Mouse (Mus musculus) midbrain, embryonic 14.5 days (tissue): ENCODE data around the gene Zfp961. TPM values are rescaled to one million over a fixed set of nuclear protein-coding genes. Genes with fewer than 3 reads are reported as not detected.
"Not testable (repeated sequence)": the region's sequence is repeated elsewhere in the genome, so short reads cannot be mapped to it uniquely, and the experiment has no call there.

Experiments
- ATAC-seq: fragments of 200-750 bp; cut with Nextera tagmentation; 2 replicates; pipeline ENCODE4 v1.8.0; 2017; ENCODE audit warnings: moderate number of reproducible peaks, moderate library complexity; ENCODE audit not compliant: low FRiP score, low TSS enrichment
- DNase-seq: peaks from one replicate; pipeline ENCODE4 v3.0.0-alpha.2; 2015
- H3K27ac ChIP-seq: fragments of 300-500 bp; sonication (generic); replicated peaks from 2 replicates; pipeline ENCODE4 v1.5.1; 2014; ENCODE audit warnings: mild to moderate bottlenecking, low read depth, low read length, moderate library complexity
- H3K27me3 ChIP-seq: fragments of 300-500 bp; sonication (generic); 2 replicates; pipeline ENCODE4 v1.6.1; 2014; ENCODE audit warnings: low read length, control low read depth, mixed read lengths; ENCODE audit not compliant: control insufficient read depth, insufficient read depth
- H3K36me3 ChIP-seq: fragments of 300-500 bp; sonication (generic); 2 replicates; pipeline ENCODE4 v1.6.1; 2014; ENCODE audit warnings: low read length, control low read depth; ENCODE audit not compliant: control insufficient read depth, insufficient read depth
- H3K4me1 ChIP-seq: fragments of 300-500 bp; sonication (generic); 2 replicates; pipeline ENCODE4 v1.6.1; 2014; ENCODE audit warnings: mild to moderate bottlenecking, antibody characterized with exemption, low read length, control low read depth; ENCODE audit not compliant: control insufficient read depth, insufficient read depth
- H3K4me2 ChIP-seq: fragments of 300-500 bp; sonication (generic); 2 replicates; pipeline ENCODE4 v1.6.1; 2014; ENCODE audit warnings: mild to moderate bottlenecking, low read length, moderate library complexity
- H3K4me3 ChIP-seq: fragments of 300-500 bp; sonication (generic); replicated peaks from 2 replicates; pipeline ENCODE4 v1.5.1; 2014; ENCODE audit warnings: low read depth, low read length
- H3K9ac ChIP-seq: fragments of 300-500 bp; sonication (generic); replicated peaks from 2 replicates; pipeline ENCODE4 v1.6.1; 2014; ENCODE audit warnings: mild to moderate bottlenecking, low read length, moderate library complexity
- H3K9me3 ChIP-seq: fragments of 300-500 bp; sonication (generic); 2 replicates; pipeline ENCODE4 v1.6.1; 2016; ENCODE audit warnings: low read length, control low read depth, mixed read lengths; ENCODE audit not compliant: control insufficient read depth
- WGBS: fragments of 180-500 bp; shearing (Covaris S2); extraction: QIAGEN DNeasy Blood & Tissue Kit; methylation state at CpG from one replicate; pipeline ENCODE4 v1.1.7; 2014; 5-methylcytosine and 5-hydroxymethylcytosine counted together
- polyA plus RNA-seq: library from polyadenylated mRNA; unstranded; fragments of >200 nt; fragmentation: Nextera tagmentation; extraction: Ambion mirVana; gene quantifications from 2 replicates; pipeline ENCODE4 v1.2.1, GENCODE M21; 2014

Gene Zfp961
- polyA plus RNA-seq, 1 experiment from 2014 or later = 23.3 TPM

GRCm38 (mm10) chr8:72013506-72014228, 62.8 kb downstream of the Zfp961 start:
- not testable (repeated sequence) for H3K27me3 ChIP-seq, H3K4me3 ChIP-seq, H3K9ac ChIP-seq, H3K27ac ChIP-seq, H3K4me1 ChIP-seq, DNase-seq, ATAC-seq, H3K9me3 ChIP-seq, H3K36me3 ChIP-seq, H3K4me2 ChIP-seq
- WGBS = 82% methylated on average over 6 of the region's 6 CpGs

- ATAC-seq, H3K9me3 ChIP-seq, H3K4me1 ChIP-seq, H3K27me3 ChIP-seq, H3K4me2 ChIP-seq, DNase-seq, H3K4me3 ChIP-seq, H3K36me3 ChIP-seq, H3K9ac ChIP-seq, H3K27ac ChIP-seq: not testable (repeated sequence)
- WGBS = 70% methylated on average over 2 of the region's 2 CpGs
Measured at GRCm38 (mm10) chr8:72017339-72017738, 66.5 kb downstream of the Zfp961 start.

- ATAC-seq (no peak), DNase-seq (peak; percentile 3)
- no peak overlapping the region for H3K4me3 ChIP-seq
- H3K36me3 ChIP-seq = no peaks in the 10 kb centered on the region
- no peaks in the 10 kb centered on the region for H3K27me3 ChIP-seq
- no peak overlapping the region for H3K4me2 ChIP-seq
- 80% methylated on average over 2 of the region's 2 CpGs for WGBS
- H3K9me3 ChIP-seq = no peaks in the 10 kb centered on the region
- no peaks in the 10 kb centered on the region for H3K4me1 ChIP-seq
- no peak overlapping the region for H3K9ac ChIP-seq
- no peak overlapping the region for H3K27ac ChIP-seq
Measured at GRCm38 (mm10) chr8:72018141-72018540, 67.3 kb downstream of the Zfp961 start.

- H3K27me3 ChIP-seq, H3K4me1 ChIP-seq, ATAC-seq, H3K4me2 ChIP-seq, H3K9ac ChIP-seq, H3K9me3 ChIP-seq, DNase-seq, H3K27ac ChIP-seq, H3K4me3 ChIP-seq, H3K36me3 ChIP-seq: not testable (repeated sequence)
- WGBS = 71% methylated on average over 1 of the region's 1 CpGs
Measured at GRCm38 (mm10) chr8:72019022-72019421, 68.2 kb downstream of the Zfp961 start.

GRCm38 (mm10) chr8:72019816-72020215, 69.0 kb downstream of the Zfp961 start:
- no peaks in the 10 kb centered on the region for H3K36me3 ChIP-seq
- H3K4me3 ChIP-seq = no peak overlapping the region
- H3K27ac ChIP-seq = no peak overlapping the region
- H3K4me1 ChIP-seq = no peaks in the 10 kb centered on the region
- no peak overlapping the region for H3K9ac ChIP-seq
- DNase-seq = no peak
- WGBS = 59% methylated on average over 2 of the region's 2 CpGs
- no peak for ATAC-seq
- no peaks in the 10 kb centered on the region for H3K27me3 ChIP-seq
- H3K9me3 ChIP-seq = no peaks in the 10 kb centered on the region
- no peak overlapping the region for H3K4me2 ChIP-seq

GRCm38 (mm10) chr8:72024886-72025285, 74.0 kb downstream of the Zfp961 start:
- H3K4me3 ChIP-seq, H3K27ac ChIP-seq, H3K27me3 ChIP-seq, H3K9me3 ChIP-seq, H3K4me1 ChIP-seq, H3K9ac ChIP-seq, H3K4me2 ChIP-seq, ATAC-seq, H3K36me3 ChIP-seq, DNase-seq: not testable (repeated sequence)
- 8% methylated on average over 4 of the region's 9 CpGs for WGBS

- H3K9me3 ChIP-seq, H3K27me3 ChIP-seq, H3K4me1 ChIP-seq, DNase-seq, ATAC-seq, H3K4me3 ChIP-seq, H3K9ac ChIP-seq, H3K4me2 ChIP-seq, H3K36me3 ChIP-seq, H3K27ac ChIP-seq: not testable (repeated sequence)
- 24% methylated on average over 4 of the region's 4 CpGs for WGBS
Measured at GRCm38 (mm10) chr8:72032926-72033325, 82.1 kb downstream of the Zfp961 start.

GRCm38 (mm10) chr8:72040918-72041317, 90.1 kb downstream of the Zfp961 start, which contains the start of gene Olfr372:
Olfr372 (plus strand) TSS chr8:72041218.
- not testable (repeated sequence) for H3K36me3 ChIP-seq, H3K9ac ChIP-seq, ATAC-seq, H3K27me3 ChIP-seq, H3K4me3 ChIP-seq, H3K9me3 ChIP-seq, H3K4me1 ChIP-seq, H3K27ac ChIP-seq, DNase-seq, H3K4me2 ChIP-seq
- WGBS = 88% methylated on average over 4 of the region's 4 CpGs

GRCm38 (mm10) chr8:72042493-72042892, 91.7 kb downstream of the Zfp961 start:
- DNase-seq (no peak), ATAC-seq (no peak)
- Histone ChIP-seq H3K4me1 (no peaks in the 10 kb centered on the region), H3K36me3 (no peaks in the 10 kb centered on the region), H3K27me3 (no peaks in the 10 kb centered on the region), H3K4me2 (no peak overlapping the region), H3K27ac (no peak overlapping the region), H3K9me3 (no peaks in the 10 kb centered on the region), H3K9ac (no peak overlapping the region), H3K4me3 (no peak overlapping the region)
- WGBS = 92% methylated on average over 1 of the region's 1 CpGs
